Mouse (Mus musculus) spleen, embryonic (tissue): Measurements from ENCODE around the gene Qtrt1.
"Not testable (repeated sequence)": the region's sequence is repeated elsewhere in the genome, so short reads cannot be mapped to it uniquely, and the experiment has no call there.

Experiments
- CTCF ChIA-PET: fragments of 350-600 bp; sonication (Branson Sonifier 250); formaldehyde crosslinking; loops from one replicate; lab custom pipeline; 2022; lab: Charles Lee

The Qtrt1 gene

DNA sequence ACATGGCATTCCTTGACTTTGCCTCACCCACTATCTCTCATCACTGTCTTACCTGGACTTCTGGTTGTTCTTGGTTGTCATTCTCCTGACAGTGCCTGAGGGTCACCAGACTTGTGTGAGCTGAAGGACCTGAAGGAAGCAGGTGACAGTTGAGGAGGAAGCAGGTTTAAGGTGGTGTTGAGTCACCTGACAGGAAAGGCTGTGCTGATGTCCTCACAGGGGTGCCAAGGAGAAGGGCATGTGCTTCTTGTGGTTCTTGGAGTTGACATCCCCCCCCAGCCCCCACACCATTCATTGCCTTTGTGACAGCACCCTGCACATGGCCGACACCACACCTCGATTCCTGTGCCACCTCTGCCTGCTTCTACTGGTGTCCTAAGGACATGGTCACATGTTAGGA, 36.1 kb downstream of the Qtrt1 start:
- CTCF ChIA-PET = no interaction called here

DNA sequence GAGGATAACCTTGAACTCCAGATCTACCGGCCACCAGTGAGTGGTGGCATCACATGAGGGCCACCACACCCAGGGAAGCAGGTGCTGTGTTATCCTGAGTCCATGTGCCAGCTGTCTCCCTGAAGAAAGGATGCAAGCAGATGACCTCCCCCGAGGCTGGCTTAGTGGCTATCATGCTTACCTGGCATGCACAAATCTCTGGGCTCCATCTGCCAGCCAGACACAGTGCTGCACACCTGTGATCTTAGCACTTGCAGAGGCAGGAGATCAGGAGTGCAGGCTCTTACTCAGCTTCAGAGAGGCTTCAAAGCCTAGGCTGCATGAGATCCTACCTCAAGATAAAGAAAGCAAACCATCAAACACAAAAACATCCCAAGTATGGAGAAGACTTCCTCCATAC, 38.1 kb downstream of the Qtrt1 start:
- CTCF ChIA-PET = interaction anchor here (0.5 kb wide), 1 partner anchor 8 kb away, joined by 3 read pairs; no protein-coding TSS in a partner anchor

DNA sequence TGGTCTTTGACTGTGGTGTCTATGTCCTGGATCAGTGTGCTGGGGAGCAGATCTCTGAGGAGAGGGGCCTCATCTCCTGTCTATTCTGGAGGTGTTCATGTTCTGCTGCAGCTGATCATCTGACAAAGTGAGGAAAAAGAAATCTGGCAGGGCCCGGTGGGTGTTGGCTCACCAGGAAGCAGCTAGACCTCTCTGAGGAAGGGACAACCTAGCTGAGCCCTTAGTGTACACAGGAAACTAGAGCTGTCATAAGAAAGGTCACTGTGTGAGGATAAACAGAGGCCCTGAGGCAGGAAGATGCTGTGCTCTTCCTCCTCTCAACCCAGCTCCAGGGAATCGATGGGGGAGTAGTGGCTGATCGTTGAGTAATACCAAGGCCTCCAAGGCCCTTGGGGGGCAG, 38.6 kb downstream of the Qtrt1 start:
- CTCF ChIA-PET = no interaction called here

GRCm38 (mm10) chr9:21451391-21451790, 39.8 kb downstream of the Qtrt1 start:
- CTCF ChIA-PET = interaction anchor here (0.6 kb wide), 1 partner anchor 310 kb away, joined by 14 read pairs; no protein-coding TSS in a partner anchor

DNA sequence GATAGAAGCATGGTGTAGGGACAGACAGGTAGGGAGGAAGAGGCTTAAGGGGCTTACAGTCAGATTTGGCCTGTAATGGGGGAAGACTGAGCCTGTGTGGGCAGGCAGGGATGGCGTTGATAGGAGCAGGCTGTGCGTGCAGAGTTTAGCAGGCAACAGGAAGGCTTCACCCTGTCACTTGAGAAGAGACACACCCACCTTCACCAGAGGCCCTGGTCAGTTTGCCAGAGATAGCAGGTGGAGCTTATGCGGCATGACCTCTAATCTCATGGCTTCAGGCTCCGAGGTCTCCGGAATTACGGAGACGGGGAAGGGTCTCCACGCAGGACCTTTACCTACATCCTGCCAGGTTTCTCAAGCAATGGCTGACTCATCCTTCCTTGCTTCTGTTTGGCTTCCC, 40.2 kb downstream of the Qtrt1 start:
- CTCF ChIA-PET = no interaction called here

DNA sequence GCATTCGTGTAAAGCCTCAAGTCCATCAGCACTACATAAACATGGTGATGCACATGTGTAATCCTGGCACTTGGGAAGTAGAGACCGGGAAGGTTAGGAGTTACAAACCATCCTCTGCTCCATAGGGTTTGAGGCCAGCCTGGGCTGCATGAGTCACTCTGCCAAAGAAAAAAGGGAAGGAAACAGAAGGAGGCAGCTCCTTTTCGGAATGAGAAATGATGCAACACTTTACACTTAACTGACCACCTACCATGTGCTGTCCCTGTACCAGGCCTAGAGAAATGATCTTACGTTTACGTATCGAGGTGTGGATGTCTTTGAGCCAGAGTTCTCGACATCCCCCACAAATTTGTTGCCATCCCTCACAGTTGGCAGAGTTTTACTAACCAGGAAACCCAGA, 41.4 kb downstream of the Qtrt1 start:
- CTCF ChIA-PET = no interaction called here

DNA sequence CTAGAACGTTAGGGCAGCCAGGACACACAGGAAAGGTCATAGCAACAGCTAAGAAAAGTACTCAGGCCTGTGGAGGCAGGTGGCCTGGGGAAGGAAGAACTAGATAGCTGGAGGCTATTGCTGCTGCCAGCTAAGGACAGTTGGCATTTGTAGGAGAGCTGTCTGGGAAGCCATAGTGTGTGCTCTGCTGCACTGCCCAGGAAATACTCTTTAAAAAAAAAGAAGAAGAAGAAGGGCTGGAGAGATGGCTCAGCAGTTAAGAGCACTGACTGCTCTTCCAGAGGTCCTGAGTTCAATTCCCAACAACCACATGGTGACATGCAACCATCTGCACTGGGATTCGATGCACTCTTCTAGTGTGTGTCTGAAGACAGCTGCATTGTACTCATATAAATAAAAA, 41.8 kb downstream of the Qtrt1 start:
- CTCF ChIA-PET = no interaction called here

DNA sequence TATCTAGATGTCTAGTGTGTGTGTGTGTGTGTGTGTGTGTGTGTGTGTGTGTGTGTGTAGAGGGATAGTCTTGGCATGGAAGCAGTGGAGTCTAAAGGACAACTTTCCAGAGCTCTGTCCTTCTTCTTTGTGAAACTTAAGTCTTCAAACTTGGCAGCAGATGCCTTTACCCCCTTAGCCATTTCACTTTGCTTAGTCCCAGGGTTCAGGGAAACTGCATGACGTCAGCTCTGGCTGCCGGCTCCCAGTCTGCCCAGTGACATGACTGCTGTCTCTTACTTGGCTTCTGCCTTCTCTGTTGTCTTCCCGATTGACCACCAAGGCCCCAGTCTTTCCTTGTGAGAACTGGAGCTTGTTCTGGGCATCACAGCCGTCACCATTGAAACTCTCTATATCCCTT, 42.9 kb downstream of the Qtrt1 start:
- CTCF ChIA-PET = no interaction called here

DNA sequence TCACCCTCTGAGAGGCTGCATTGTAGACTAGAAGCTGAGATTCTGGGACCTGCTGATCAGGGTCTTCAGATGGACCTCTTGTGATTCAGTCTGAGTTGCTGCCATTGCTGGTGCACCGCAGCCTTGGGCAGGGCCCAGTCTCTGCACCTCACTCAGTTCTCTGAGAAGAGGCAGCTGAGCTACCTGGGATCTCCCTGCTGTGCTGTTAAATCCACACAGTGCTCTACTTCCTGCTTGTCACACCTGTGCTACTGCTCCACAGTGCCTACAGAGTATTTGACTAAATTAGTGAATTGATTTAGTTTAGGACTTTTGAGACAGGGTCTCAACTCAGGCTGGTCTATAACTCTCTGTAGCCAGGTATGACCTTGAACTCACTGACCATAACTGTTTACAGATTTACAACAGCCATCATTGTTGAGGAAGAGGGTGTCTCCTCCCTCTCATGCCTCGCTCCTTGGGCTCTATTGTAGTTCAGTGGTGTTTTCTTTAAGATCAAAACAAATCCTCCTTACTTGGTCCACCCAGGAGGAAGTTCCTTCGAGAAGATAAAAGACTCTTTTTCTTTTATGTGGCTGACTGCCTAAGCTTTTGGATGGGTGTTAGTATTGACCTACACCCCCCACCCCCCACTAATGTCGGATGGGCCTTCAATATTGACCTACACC, 43.6 kb downstream of the Qtrt1 start:
- CTCF ChIA-PET = no interaction called here

DNA sequence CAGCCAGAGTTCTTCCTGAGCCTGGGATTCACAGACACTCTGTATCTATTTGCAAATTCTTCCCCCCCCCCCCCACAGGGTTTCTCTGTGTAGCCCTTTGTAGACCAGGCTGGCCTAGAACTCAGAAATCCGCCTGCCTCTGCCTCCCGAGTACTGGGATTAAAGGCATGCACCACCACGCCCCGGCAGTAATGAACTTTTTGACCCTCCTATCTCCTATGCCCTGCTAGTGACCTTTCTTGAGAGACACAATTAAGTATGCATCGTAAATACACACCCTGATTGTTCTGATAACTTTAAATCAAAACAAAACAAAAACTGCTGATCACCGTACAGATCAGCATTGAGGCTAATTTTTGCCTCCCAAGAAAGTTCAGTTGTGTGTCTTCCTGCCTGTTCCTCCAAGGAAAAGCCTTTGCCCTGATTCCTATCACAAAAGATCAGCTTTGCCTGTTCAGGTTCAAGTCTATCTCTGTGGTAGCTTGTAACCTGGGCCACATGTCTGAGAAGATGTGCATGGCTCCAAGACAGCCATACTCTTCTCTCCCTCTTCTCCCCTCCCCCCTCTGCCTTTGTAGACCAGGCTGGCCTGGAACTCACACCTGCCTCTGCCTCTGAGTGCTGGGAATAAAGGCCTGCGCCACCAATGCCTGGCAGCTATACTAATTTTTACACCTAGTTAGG, 44.8 kb downstream of the Qtrt1 start:
- CTCF ChIA-PET = interaction anchor here (0.6 kb wide), 1 partner anchor 21 kb away, joined by 3 read pairs; no protein-coding TSS in a partner anchor

DNA sequence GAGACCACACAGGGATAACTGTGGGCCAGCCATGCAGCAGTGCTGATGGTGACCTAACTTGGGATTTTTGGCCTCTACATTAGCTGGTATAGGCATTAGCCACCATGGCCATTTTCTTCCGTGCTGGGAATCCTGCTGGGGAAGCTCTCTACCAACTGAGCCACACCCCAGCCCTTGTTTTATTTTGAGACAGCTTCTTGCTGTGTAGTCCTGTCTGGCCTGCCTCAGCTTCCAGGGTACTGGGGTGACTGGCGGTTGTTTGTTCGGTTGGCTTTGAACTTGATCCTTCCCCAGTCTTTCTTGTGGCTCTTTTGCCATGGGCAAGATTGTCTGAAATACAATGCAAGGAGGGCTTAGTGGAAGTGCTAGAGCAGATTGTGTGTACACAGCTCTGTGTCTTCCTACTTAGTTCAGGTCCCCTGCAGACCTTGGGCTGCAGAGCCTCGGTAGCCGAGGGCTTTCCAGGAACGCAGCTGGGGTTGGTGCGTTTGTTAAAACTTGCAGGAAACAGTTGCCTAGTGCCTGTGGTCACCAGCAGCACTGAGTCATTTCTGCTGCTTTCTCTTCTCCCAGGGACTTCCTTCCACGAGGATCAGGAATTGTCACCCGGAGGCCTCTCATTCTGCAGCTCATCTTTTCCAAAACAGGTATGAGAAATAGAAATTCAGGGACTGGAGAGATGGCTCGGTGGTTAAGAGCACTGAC, 45.4 kb downstream of the Qtrt1 start:
- CTCF ChIA-PET = interaction anchor here (0.6 to 0.9 kb wide), 4 partner anchors 8 to 83 kb away, joined by 3 to 8 read pairs (median 4); no protein-coding TSS in a partner anchor

GRCm38 (mm10) chr9:21458821-21459220, 47.2 kb downstream of the Qtrt1 start:
- CTCF ChIA-PET = no interaction called here

DNA sequence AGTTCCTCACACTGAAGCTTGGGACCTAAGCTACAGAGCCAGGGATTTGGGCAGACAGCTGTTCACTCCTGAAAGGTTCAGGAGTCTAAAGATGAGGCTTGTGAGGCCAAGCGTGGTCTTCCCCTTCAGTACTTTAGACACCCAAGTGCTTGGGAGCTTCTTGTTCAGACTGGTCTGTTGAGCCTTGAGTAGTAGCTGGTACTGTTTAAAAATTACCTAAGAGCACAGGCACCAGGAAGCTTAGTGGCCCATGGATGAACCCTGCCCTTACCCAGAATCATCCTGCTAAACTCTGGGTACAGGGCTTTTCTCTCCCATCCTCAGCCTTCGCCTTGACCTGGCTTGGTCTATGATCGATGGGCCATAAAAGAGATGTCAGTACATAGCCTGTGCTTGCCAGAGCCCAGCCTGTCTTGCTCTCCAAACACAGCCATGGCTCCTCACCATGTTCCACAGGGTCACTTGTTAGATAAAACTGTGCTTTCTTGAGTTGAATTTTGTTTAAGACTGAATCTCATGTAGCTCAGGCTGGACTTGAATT, 48.8 kb downstream of the Qtrt1 start:
- CTCF ChIA-PET = interaction anchor here (0.7 kb wide), 1 partner anchor 34 kb away, joined by 4 read pairs; no protein-coding TSS in a partner anchor

- CTCF ChIA-PET = no interaction called here
These were observed 51.5 kb downstream of the Qtrt1 start for GRCm38 (mm10) chr9:21463138-21463590.

GRCm38 (mm10) chr9:21463766-21464564, 52.3 kb downstream of the Qtrt1 start:
- CTCF ChIA-PET = no interaction called here

GRCm38 (mm10) chr9:21464565-21464928, 52.9 kb downstream of the Qtrt1 start:
- CTCF ChIA-PET = not testable (repeated sequence)

DNA sequence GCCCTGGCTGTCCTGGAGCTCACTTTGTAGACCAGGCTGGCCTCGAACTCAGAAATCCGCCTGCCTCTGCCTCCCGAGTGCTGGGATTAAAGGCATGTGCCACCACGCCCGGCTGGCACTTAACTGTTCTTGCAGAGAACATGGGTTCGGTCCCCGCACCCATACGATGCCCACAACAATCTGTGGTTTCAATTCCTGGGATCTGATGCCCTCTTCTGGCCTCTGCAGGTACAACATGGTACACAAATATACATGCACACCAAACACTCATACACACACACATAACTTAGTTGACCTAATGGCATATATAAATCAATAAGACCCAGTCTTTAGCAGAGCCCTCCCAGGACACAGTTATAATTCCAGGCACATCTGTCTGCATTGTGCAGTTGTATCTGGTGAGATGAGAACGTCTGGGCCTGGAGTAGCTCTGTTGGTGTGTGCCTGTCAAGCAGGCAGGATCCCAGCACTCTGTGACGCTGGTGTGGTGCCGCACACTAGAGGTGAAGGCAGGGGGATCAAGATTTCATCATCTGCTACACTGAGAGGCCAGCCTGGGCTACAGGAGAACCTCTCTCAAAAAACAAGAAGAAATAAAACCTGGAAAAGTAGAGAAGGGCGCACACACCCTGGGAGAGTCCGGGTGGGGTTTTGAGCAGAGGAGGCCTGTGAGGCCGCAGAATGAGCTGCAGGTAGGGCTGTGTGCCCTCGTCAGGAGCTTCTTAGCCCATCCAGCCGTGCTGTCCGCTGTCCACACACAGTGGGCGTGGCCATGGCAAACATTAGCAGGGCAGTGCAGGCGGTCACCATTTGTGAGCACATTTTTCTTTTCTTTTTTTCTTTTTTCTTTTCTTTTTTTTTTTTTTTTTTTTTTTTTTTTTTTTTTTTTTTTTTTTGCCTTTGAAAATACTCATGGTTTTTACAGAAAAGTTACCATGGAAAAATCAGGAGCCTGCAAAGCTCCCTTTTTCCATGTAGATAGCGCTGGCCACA, 57.7 kb downstream of the Qtrt1 start:
- CTCF ChIA-PET = interaction anchor here (0.6 to 0.7 kb wide), 3 partner anchors 37 to 270 kb away, joined by 4 to 15 read pairs (median 4); no protein-coding TSS in a partner anchor
